Mouse (Mus musculus) thymus, postnatal 14 days (tissue): Measurements from ENCODE around the gene S100a10.

Experiments used
- DNase-seq: peaks from one replicate; pipeline ENCODE4 v3.0.0; 2021

S100a10 gene

DNA sequence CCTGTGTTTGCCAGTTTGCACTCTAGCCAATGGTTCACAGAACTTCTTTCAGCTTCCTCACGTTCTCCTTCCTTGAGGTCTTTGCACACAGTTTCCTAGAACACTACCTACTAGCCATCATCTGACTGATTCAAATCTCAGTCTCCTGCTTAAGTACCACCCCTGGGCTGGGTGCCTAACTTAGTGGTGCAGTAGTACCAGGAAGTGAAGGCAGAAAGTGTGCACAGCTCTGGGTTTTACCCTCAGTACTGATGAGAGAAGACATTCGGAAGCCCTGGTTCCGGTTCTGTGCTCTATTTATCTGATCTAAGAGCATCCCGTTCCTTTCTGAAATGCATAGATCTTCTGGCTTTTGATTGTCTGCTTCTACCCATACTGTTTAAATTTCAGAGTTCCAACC is 26.8 kb downstream of the S100a10 start:
- no peak for DNase-seq

DNA sequence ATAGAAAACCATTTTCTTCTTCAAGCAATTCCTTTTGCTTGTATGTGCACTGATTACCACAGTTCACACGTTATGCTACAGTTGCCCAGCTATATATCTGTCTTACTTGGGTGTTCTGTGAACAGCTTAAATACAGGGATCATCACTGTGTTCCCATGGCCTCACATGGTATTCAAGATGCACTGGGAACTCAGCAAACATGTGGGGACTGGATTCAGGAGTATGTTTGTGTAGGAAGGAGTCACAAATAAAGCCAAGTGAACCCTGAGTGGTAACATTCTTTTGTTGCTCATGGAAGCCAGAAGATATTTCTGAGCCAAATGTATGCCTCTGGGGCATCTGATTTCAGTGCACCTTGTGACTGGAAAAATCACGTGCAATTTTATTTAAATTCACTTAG is 28.2 kb downstream of the S100a10 start:
- no peak for DNase-seq

DNA sequence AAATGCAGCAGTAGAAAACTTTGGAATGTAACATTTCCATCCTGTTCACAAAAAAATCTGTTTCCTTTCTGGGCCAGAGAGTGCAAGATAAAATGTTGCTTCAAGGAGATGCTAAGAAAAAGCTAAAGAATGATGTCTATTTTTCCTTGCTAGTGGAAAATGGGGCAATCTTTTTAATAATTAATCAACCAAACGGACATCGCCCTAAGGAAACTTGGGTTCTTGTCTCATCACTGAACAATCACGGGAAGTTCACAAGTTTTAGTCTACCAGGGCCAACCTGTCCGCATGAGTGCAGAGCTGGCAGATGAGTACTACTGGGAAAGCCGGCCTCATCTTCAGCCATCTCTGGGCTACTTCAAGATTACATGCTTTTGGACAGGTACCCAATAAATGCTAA is 34.7 kb downstream of the S100a10 start:
- DNase-seq: no peak

DNA sequence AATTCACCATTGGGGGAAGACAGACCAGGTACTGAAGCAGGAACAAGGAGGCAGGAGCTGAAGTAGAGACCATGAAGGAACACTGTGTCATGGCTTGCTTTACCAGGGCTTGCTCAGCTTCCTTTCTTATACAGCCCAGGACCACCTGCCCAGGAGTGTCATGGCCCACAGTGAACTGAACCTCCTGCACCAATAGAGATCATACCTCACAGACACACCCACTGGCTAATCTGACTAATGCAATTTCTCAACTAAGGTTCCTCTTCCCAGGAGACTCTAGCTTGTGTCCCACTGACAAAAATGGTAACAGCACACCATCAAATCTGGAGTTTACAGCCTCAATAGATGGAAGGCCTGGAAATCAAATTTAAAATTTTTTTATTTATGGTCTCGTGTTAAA is 35.4 kb downstream of the S100a10 start:
- DNase-seq: no peak

DNA sequence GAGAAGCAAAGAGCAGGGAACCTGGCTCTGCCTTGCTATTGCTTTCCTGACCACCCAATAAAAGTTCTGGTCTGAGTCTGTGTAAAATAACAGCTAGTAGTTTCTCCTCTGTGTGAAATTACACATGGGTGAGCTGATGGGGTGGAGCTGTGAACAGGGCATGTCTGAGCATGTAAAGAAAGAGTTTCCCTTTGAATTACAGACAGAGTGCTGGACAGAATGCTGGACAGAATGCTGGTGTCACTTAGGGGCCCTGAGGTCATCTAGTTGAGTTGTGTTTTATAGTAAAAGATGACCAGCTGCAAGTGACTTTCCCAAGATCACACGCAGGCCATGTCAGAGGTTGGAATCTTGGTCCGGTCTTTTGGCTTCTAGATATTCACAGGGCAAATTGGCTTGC is 37.2 kb downstream of the S100a10 start:
- DNase-seq: no peak

DNA sequence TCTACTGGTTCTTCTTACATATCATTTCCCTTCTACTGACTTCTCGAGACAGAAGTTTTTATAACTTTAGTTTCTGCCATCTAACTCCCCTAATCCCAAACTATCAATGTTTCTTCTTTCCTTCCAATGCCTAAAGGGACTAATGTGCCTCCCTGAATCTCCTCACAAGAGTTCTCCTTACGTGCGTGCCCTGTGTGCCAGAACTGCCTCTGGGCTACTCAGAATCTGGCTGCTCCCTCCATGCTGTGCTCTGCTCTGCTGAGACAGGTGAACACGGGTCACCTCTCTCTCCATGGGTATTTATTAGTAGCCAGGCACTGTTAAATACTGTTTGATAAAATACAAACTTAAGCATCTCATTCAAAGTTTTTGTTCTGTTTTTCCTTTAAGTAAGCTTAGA is 38.1 kb downstream of the S100a10 start:
- DNase-seq: no peak

DNA sequence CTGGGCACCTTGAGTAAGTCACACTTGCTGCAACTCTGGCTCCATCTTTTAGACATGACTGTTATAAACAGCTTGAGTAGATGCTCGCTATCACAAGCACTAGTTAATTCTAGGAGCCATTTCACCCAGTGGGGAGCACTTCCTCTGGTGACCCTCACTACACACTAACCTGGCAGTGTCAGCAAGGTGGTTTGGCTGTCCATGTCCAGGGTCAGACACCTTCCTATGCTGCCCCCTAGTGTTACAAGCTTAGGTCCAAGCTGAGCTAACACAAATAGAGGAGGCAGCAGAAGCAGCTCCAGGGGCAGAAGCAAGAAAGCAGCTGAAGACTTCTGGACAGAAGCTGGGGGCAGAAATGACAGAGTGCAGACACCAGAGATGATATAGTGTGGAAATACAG is 38.6 kb downstream of the S100a10 start:
- peak; percentile 68 for DNase-seq

DNA sequence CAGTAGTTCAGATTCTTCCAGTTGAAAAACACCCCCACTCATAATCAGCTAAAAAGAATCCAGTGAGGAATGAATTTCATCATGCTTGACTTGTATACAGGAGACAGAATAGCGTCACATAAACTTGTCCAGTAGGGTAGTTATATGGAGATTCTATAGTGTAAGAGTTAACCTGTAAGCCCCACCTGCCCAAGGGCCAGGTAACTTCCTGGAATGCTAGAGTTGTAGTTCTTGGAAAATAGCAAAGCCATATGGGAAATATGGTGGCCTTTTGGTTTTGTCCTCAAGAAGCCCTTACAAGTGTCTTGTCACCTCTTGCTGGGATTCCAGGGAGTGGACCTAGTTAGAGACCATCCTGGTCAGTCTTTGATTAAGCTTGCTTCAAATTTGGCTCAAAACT is 41.8 kb downstream of the S100a10 start:
- DNase-seq: no peak

DNA sequence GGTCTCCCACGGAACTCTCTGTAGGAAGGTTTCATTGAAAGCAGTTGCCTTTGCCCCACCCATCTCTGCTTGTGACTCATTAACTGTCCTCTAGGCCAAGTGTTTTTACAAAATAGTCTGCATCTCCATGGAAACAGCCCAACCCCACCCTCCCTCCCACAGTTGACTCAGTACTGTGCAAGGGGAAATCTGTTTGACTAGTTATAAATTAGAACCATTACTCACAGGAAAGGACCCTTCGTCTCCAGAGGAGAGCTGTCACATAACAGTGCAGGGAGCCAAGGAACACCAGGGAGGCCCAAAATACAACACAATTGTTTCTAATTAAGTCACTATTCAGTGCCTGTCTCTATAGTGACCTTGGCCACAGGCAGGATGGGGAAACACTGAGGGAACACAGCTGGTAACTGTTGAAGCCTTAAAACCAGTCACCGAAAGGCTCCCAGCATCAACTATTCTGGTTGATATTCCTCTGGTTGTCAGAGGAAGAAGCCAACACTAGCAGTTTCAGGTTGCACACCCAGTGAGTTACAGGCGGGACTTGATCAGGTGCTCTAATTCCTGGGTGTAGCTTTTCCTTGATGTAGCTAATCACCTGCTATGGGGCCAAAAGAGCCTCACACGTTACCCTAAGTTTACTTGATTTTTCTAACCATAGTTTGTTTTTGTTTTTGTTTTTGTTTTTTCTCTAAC is 42.5 kb downstream of the S100a10 start:
- no peak for DNase-seq

DNA sequence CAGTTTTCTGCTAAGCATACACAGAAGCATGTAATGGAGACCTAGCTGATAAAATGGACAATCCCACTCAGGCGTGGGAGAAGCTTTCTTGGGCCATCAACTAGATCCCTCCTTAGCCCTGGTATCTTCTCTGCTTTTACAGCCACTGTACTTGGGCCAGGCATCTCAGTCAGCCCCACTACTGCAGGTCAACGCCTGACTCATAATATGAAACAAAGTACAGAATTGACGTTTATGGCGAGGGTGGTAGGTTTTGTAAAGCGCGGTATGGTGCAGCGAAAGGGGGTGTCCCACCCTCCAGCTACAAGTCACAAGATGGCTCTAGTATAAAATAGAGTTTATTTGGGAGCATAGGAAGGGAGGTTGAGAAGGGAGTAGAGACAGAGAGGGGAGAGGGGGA is 43.1 kb downstream of the S100a10 start:
- DNase-seq: no peak

DNA sequence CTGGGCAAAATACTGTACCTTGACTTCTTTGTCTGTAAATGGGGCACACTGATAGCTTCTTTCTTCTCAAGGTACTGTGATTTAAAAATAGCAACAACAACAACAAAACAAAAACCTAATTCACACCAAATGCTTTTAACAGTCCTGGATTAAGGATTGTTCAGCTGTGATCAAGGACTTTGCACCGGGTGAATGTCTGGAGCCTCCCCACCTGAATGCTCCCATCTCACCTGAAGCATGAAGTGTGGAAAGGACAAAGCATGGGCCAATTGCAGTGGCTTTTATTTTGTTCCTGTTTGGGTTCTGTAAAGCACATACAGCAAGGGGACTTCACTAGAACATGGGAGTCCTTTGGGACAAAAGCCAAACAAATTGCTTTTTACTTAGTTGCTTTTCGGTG is 45.3 kb downstream of the S100a10 start:
- DNase-seq: no peak

DNA sequence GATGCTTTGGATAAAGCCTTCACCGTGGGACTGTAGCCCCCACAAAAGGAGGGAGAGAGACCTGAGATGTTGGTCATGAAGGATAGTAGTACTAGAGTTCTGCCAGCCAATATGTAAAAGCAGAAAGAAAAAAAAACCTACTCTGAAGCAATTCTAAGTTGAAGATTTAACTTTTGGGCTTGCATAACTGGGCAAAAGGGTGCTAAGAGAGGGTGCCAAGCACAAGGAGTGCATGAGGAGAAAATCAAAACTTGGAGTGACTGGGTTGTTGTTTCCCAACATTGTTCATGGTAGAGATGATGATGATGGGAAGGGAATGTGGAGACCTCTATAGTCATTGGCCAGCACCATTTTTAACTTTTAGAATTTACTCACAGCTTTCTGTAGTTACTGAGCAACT is 47.0 kb downstream of the S100a10 start:
- no peak for DNase-seq

DNA sequence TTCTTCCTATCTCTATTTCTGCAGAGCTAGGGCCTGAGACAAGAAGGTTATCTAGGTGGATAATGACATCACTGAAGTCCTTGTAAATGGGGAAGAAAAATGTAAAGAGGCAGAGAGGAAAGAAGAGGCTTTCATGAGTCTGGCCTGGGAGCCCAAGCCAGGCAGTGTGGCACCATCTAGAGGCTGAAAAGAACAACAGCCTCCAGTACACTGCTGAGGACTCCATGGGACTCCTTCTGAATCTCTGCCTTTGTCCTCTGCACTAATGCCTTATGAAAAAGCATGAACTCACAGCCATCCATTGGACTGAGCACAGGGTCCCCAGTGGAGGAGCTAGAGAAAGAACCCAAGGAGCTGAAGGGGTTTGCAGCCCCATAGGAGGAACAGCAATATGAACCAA is 54.1 kb downstream of the S100a10 start:
- peak; percentile 24 for DNase-seq
